Mouse (Mus musculus) central nervous system, embryonic 14 days (tissue): ENCODE measurements around the gene Mettl26. TPM values are rescaled to one million over a fixed set of nuclear protein-coding genes. Genes with fewer than 3 reads are reported as not detected.

ENCODE experiments used
- polyA plus RNA-seq: library from polyadenylated mRNA; depleted of rRNA; stranded (reverse); fragments of >200 nt; gene quantifications from 2 replicates; pipeline ENCODE4 v1.2.3, GENCODE M21; 2012; rRNA removed

Gene Mettl26
- polyA plus RNA-seq: 71.8 and 76.2 TPM in 2 replicates

GRCm38 (mm10) chr17:25874721-25875170, at the start of gene Mettl26:
Gene Mettl26 (plus strand): TSS chr17:25875074.

GRCm38 (mm10) chr17:25828712-25829557, 45.9 kb upstream of the Mettl26 start, which contains the start of gene Jmjd8:
Gene Jmjd8 (plus strand): TSS chr17:25828867.

GRCm38 (mm10) chr17:25833291-25833663, 41.6 kb upstream of the Mettl26 start, which contains the start of gene Stub1:
Gene Stub1 (minus strand): TSS chr17:25833404.

GRCm38 (mm10) chr17:25837076-25837410, 37.8 kb upstream of the Mettl26 start, which contains the start of gene Rhbdl1:
Gene Rhbdl1 (minus strand): TSS chr17:25837295.

GRCm38 (mm10) chr17:25841117-25841880, 33.6 kb upstream of the Mettl26 start, which contains the start of gene Gm20683:
Gene Gm20683 (minus strand): TSS chr17:25841763.

GRCm38 (mm10) chr17:25844396-25844901, 30.4 kb upstream of the Mettl26 start, which contains the start of gene Rhot2:
Gene Rhot2 (minus strand): TSS chr17:25844851.

GRCm38 (mm10) chr17:25860832-25861703, 13.8 kb upstream of the Mettl26 start, which contains the start of gene Wdr90:
Gene Wdr90 (minus strand): TSS chr17:25861501.

GRCm38 (mm10) chr17:25868601-25869191, 6.2 kb upstream of the Mettl26 start, which contains the start of gene Mcrip2:
Gene Mcrip2 (minus strand): TSS chr17:25868764.

GRCm38 (mm10) chr17:25880196-25880910, 5.5 kb downstream of the Mettl26 start, which contains the start of gene Wfikkn1:
Gene Wfikkn1 (minus strand): TSS chr17:25880858.

GRCm38 (mm10) chr17:25919144-25919785, 44.4 kb downstream of the Mettl26 start, which contains the start of gene Rab40c:
Gene Rab40c (minus strand): TSS chr17:25919727.

Other genes with a start within 250 kb of the Mettl26 start
- 1.1 and 2.1 TPM in 2 replicates for gene Gng13, start 157.9 kb upstream of the Mettl26 start, polyA plus RNA-seq
- gene Chtf18, start 147.7 kb upstream of the Mettl26 start, polyA plus RNA-seq: 16.3 and 17.3 TPM in 2 replicates
- gene Rpusd1, start 147.4 kb upstream of the Mettl26 start, polyA plus RNA-seq: 44.1 and 45.9 TPM in 2 replicates
- 0.11 and 0.15 TPM in 2 replicates for gene Mslnl, start 139.0 kb upstream of the Mettl26 start, polyA plus RNA-seq
- gene Msln, start 120.7 kb upstream of the Mettl26 start, polyA plus RNA-seq: 0.14 and 0.25 TPM in 2 replicates
- gene Narfl, start 101.3 kb upstream of the Mettl26 start, polyA plus RNA-seq: 25.3 and 26.7 TPM in 2 replicates
- gene Haghl, start 89.4 kb upstream of the Mettl26 start, polyA plus RNA-seq: 214 and 220 TPM in 2 replicates
- gene Ccdc78, start 88.5 kb upstream of the Mettl26 start, polyA plus RNA-seq: 0.04 and 0.11 TPM in 2 replicates
- gene Fam173a, start 82.2 kb upstream of the Mettl26 start, polyA plus RNA-seq: 106 and 110 TPM in 2 replicates
- gene AC134908.4, start 79.4 kb upstream of the Mettl26 start, polyA plus RNA-seq: 0.18 TPM in 1 of 2 replicates, not detected in the other
- gene Metrn, start 77.9 kb upstream of the Mettl26 start, polyA plus RNA-seq: 101 TPM in 2 replicates
- gene Fbxl16, start 66.0 kb upstream of the Mettl26 start, polyA plus RNA-seq: 64.6 and 64.7 TPM in 2 replicates
- 48.6 and 49.3 TPM in 2 replicates for gene Wdr24, start 51.4 kb upstream of the Mettl26 start, polyA plus RNA-seq
- 82.0 and 84.1 TPM in 2 replicates for gene Jmjd8, start 46.2 kb upstream of the Mettl26 start, polyA plus RNA-seq
- gene Stub1, start 41.7 kb upstream of the Mettl26 start, polyA plus RNA-seq: 303 and 324 TPM in 2 replicates
- gene Rhbdl1, start 37.8 kb upstream of the Mettl26 start, polyA plus RNA-seq: 51.1 and 59.5 TPM in 2 replicates
- 27.5 and 27.9 TPM in 2 replicates for gene Gm20683, start 33.3 kb upstream of the Mettl26 start, polyA plus RNA-seq
- gene Rhot2, start 30.2 kb upstream of the Mettl26 start, polyA plus RNA-seq: 94.8 and 98.3 TPM in 2 replicates
- gene Wdr90, start 13.6 kb upstream of the Mettl26 start, polyA plus RNA-seq: 57.9 and 59.3 TPM in 2 replicates
- gene Mcrip2, start 6.3 kb upstream of the Mettl26 start, polyA plus RNA-seq: 10.1 and 10.9 TPM in 2 replicates
- 0.86 and 1.0 TPM in 2 replicates for gene Wfikkn1, start 5.8 kb downstream of the Mettl26 start, polyA plus RNA-seq
- 70.6 and 80.8 TPM in 2 replicates for gene Rab40c, start 44.7 kb downstream of the Mettl26 start, polyA plus RNA-seq
- gene Pigq, start 69.9 kb downstream of the Mettl26 start, polyA plus RNA-seq: 95.7 and 101 TPM in 2 replicates
- 0.11 and 0.34 TPM in 2 replicates for gene Nhlrc4, start 69.9 kb downstream of the Mettl26 start, polyA plus RNA-seq
- gene A930017K11Rik, start 77.5 kb downstream of the Mettl26 start, polyA plus RNA-seq: 0.41 and 0.68 TPM in 2 replicates
- gene Capn15, start 110.7 kb downstream of the Mettl26 start, polyA plus RNA-seq: 43.8 and 45.6 TPM in 2 replicates
- 64.6 and 66.8 TPM in 2 replicates for gene Rab11fip3, start 194.5 kb downstream of the Mettl26 start, polyA plus RNA-seq
- gene Decr2, start 215.3 kb downstream of the Mettl26 start, polyA plus RNA-seq: 24.3 and 26.7 TPM in 2 replicates
- gene Nme4, start 220.5 kb downstream of the Mettl26 start, polyA plus RNA-seq: 55.0 and 61.3 TPM in 2 replicates
- gene Tmem8, start 238.2 kb downstream of the Mettl26 start, polyA plus RNA-seq: 10.1 and 10.5 TPM in 2 replicates
- 104 and 109 TPM in 2 replicates for gene Mrpl28, start 248.4 kb downstream of the Mettl26 start, polyA plus RNA-seq